Mouse (Mus musculus): Measurements from ENCODE around the gene Gm20479.

DNA sequence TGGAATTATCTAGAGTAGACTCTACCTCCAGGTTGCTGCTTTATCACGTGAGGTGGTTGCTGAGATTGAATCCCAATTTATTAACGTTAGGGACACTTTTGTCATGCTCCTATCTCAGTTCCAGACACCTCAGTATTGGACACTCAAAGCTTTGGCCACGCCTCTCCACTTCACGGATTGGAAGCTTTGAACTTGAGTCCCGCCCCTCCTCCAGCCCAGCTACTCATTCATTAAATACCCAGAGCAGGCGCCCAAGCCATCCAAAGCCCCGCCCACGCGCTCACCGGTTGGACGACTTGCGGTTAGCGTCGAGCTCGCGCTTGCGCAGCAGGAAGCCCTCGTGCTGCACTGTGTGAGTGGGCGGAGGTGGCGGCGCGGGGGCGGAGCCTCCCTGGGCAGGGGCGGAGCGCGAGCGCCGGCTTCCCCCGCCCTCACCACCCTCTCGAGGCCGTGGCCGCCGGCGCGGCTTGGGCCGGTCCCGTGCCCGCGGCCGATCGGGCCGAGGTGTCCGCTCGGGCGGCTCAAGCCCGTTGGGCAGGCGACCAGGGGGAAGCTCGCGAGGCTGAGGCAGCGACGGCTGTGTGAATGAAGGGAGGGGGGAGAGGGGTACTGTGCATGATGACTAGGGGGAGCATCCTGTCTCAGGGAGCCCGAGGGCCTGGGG is 4.2 kb upstream of the Gm20479 start:
- no peak for TF ChIP-seq EP300 (IDR thresholded peaks at IDR 0.05; ENCODE audit: low read depth)
- TF ChIP-seq CTCF (IDR thresholded peaks at IDR 0.05; ENCODE audit: low read depth), result no peak

Measured in liver, postnatal 0 days (tissue).